Mouse (Mus musculus): ENCODE measurements around the gene Clmn. TPM values are rescaled to one million over a fixed set of nuclear protein-coding genes. Genes with fewer than 3 reads are reported as not detected.

Gene Clmn
- polyA plus RNA-seq (2012; rRNA removed): 3.1 and 3.2 TPM in 2 replicates

DNA sequence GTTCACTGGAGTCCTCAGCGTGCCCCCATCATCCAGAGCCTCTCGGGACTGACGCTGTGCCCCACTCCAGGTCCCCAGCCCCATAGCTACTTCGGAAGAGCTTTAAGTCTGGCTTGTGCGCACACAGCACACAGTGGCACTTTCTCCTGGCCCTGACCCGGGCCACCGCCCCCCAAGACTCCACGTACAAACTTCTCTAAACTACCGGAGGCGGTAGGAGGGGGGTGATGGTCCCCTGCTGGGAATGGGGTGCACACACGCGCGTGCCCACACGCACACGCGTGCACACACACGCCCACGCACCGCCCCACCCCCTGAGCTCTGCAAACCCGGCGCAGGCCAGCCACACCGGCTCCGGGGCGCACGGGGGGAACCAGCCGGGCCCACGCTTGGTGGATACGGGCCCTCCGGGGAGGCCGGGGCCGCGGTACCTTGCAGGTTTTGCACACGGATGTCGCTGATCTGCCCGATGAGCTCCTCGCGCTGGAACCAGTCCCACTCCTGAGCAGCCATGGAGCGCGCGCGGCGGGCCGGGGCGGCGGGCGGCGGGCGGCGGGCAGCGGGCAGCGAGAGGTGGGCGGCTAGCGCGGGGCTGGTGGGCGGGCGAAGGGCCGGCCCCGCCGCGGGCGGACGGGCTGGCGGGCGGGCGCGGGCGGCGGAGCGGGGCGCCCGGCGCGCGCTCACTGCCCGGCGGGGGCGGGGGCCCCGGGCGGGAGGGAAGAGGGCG is at the start of gene Clmn:
TSS of gene Clmn (minus strand) at position 638 of the 727 bp plus-strand sequence.

DNA sequence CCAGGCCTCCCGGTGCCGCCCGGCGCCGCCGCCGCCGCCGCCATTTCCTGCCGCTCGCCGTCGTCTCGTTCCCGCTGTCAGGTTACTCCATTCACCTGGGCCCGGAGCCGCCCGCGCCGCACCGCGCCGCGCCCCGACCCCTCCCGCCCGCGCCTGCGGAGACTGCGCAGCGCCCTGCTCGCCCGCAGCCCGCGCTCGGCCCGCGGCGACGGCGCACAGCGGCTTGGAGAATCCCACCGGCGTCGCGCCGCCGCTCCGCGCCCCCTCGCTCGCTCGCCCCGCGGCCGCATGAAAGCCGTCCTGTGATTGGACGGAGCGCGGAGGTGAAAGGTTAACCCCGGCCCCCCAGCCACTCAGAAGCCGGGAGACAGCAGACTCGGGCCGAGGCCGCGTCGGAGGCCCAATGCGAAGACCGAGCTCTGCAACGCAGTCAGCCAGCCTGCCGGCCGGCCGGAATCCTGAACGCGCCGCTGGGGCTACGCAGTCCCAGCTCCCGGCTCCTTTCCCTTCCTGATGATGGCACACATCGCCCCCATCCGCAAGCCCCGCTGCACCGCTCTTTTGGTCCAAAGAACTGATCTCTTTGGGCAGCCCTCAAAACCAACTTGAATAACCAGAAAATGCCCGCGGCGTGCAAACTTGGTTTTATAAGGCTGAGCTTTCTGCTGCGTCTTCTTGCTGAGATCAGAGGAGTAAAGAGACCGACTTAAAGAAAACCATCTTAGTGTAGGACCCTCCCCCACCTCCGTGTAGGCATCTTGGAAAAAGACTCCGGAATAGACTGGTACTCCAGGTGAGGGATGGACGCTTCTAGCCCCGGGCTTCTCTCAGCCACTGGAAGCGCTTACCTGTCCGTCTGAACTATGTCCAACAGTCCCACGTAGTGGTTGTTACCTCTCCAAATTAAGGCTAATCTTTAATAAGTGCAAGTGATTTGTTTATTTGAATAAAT is 112.8 kb downstream of the Clmn start, which contains the start of gene Dicer1:
TSS of gene Dicer1 (minus strand) at position 139 of the 952 bp plus-strand sequence.

Other genes starting within 250 kb of the Clmn start
- gene Dicer1, start 113.1 kb downstream of the Clmn start, polyA plus RNA-seq (2012; rRNA removed): 27.6 and 27.8 TPM in 2 replicates
- 0.40 TPM in 2 replicates for gene Syne3, start 144.7 kb upstream of the Clmn start, polyA plus RNA-seq (2012; rRNA removed)
- gene Glrx5, start 167.6 kb upstream of the Clmn start, polyA plus RNA-seq (2012; rRNA removed): 73.7 and 88.8 TPM in 2 replicates

Measured in central nervous system, embryonic 18 days (tissue).